1 mouse cellular context compared by ENCODE assay signal in genomic region chr13:54693558-54694347, GRCm38 (mm10).
TF ChIP-seq lines count a peak whose summit lies in the region.

TSS of gene Rnf44 (minus strand) at chr13:54693907.

TF ChIP-seq in MEL, 35 proteins besides CTCF, POLR2A, EP300 and RAD21 (continued from another document):
- peak; percentile 37; the same call in 1 of the 2 replicates for TF ChIP-seq ETS1 (IDR thresholded peaks at IDR 0.05; ENCODE audit: low read depth, low read length)
- peak; percentile 69 for TF ChIP-seq NELFE (IDR thresholded peaks at IDR 0.05; ENCODE audit: low read depth, low read length)
- no peak; the same call in 1 of the 2 replicates for TF ChIP-seq RCOR1 (IDR thresholded peaks at IDR 0.05; ENCODE audit: low read depth, low read length)
- peak; percentile 94 for TF ChIP-seq SIN3A (IDR thresholded peaks at IDR 0.05; ENCODE audit: low read length)
- peak; percentile 100 for TF ChIP-seq CHD1 (IDR thresholded peaks at IDR 0.05; ENCODE audit: low read depth, low read length)
- peak; percentile 47; the same call in 1 of the 2 replicates for TF ChIP-seq NRF1 (IDR thresholded peaks at IDR 0.05; ENCODE audit: insufficient read depth, low read depth, low read length, poor library complexity, severe bottlenecking)
